Mouse (Mus musculus) heart, embryonic 13.5 days (tissue): ENCODE measurements around the gene Tmem178b. TPM values are rescaled to one million over a fixed set of nuclear protein-coding genes. Genes with fewer than 3 reads are reported as not detected.

ENCODE experiments used
- ATAC-seq: fragments of 200-750 bp; cut with Nextera tagmentation; 2 replicates; pipeline ENCODE4 v1.8.0; 2017; ENCODE audit warnings: moderate TSS enrichment; ENCODE audit not compliant: insufficient number of reproducible peaks, low FRiP score, low TSS enrichment; ENCODE audit errors: extremely low read depth
- H3K27ac ChIP-seq: fragments of 300-500 bp; sonication (generic); replicated peaks from 2 replicates; pipeline ENCODE4 v1.5.1; 2015; ENCODE audit warnings: moderate library complexity, mild to moderate bottlenecking, inconsistent platforms
- H3K27me3 ChIP-seq: fragments of 300-500 bp; sonication (generic); replicated peaks from 2 replicates; pipeline ENCODE4 v1.6.1; 2015; ENCODE audit warnings: mild to moderate bottlenecking, inconsistent platforms
- H3K36me3 ChIP-seq: fragments of 300-500 bp; sonication (generic); 2 replicates; pipeline ENCODE4 v1.6.1; 2015; ENCODE audit warnings: mild to moderate bottlenecking, inconsistent platforms
- H3K4me1 ChIP-seq: fragments of 300-500 bp; sonication (generic); 2 replicates; pipeline ENCODE4 v1.6.1; 2015; ENCODE audit warnings: inconsistent platforms
- H3K4me2 ChIP-seq: fragments of 300-500 bp; sonication (generic); 2 replicates; pipeline ENCODE4 v1.6.1; 2015; ENCODE audit warnings: inconsistent platforms, mild to moderate bottlenecking, moderate library complexity
- H3K4me3 ChIP-seq: fragments of 300-500 bp; sonication (generic); 2 replicates; pipeline ENCODE4 v1.5.1; 2015; ENCODE audit warnings: moderate library complexity, mild to moderate bottlenecking, inconsistent platforms
- H3K9ac ChIP-seq: fragments of 300-500 bp; sonication (generic); 2 replicates; pipeline ENCODE4 v1.6.1; 2015; ENCODE audit warnings: inconsistent platforms, mild to moderate bottlenecking, moderate library complexity
- H3K9me3 ChIP-seq: fragments of 300-500 bp; sonication (generic); 2 replicates; pipeline ENCODE4 v1.6.1; 2016; ENCODE audit warnings: inconsistent platforms
- whole genome bisulfite sequencing: fragments of 180-500 bp; shearing (Covaris S2); methylation state at CpG from one replicate; pipeline ENCODE4 v1.1.7; 2015; ENCODE audit warnings: mixed read lengths; 5-methylcytosine and 5-hydroxymethylcytosine counted together
- polyA plus RNA-seq: library from polyadenylated mRNA; unstranded; fragments of >200 nt; fragmentation: Nextera tagmentation; extraction: Ambion mirVana; gene quantifications from 2 replicates; pipeline ENCODE4 v1.2.1, GENCODE M21; 2015

Tmem178b gene
- polyA plus RNA-seq, 1 experiment from 2014 or later = 0.03 TPM

- no peak overlapping the region for H3K4me3 ChIP-seq
- no peaks in the 10 kb centered on the region for H3K9me3 ChIP-seq
- no peak overlapping the region for H3K4me2 ChIP-seq
- no peaks in the 10 kb centered on the region for H3K36me3 ChIP-seq
- H3K27ac ChIP-seq = no peak overlapping the region
- no peak overlapping the region for H3K9ac ChIP-seq
- WGBS = 37% methylated on average over 6 of the region's 6 CpGs
- no peaks in the 10 kb centered on the region for H3K27me3 ChIP-seq
- no peak for ATAC-seq
- H3K4me1 ChIP-seq = no peaks in the 10 kb centered on the region
These were observed 118.9 kb downstream of the Tmem178b start for GRCm38 (mm10) chr6:39991922-39992321.

- H3K4me2 ChIP-seq = no peak overlapping the region
- 71% methylated on average over 11 of the region's 11 CpGs for WGBS
- no peaks in the 10 kb centered on the region for H3K27me3 ChIP-seq
- no peak overlapping the region for H3K27ac ChIP-seq
- no peaks in the 10 kb centered on the region for H3K9me3 ChIP-seq
- H3K4me1 ChIP-seq = no peaks in the 10 kb centered on the region
- no peak overlapping the region for H3K9ac ChIP-seq
- H3K36me3 ChIP-seq = no peaks in the 10 kb centered on the region
- H3K4me3 ChIP-seq = no peak overlapping the region
- no peak for ATAC-seq
These were observed 133.1 kb downstream of the Tmem178b start for GRCm38 (mm10) chr6:40006006-40006765.

- H3K27ac ChIP-seq = no peak overlapping the region
- H3K4me3 ChIP-seq = no peak overlapping the region
- ATAC-seq = no peak
- WGBS = 50% methylated on average over 3 of the region's 3 CpGs
- H3K27me3 ChIP-seq = no peaks in the 10 kb centered on the region
- no peaks in the 10 kb centered on the region for H3K36me3 ChIP-seq
- H3K4me2 ChIP-seq = no peak overlapping the region
- H3K9me3 ChIP-seq = no peaks in the 10 kb centered on the region
- H3K4me1 ChIP-seq = no peaks in the 10 kb centered on the region
- no peak overlapping the region for H3K9ac ChIP-seq
These were observed 135.3 kb downstream of the Tmem178b start for GRCm38 (mm10) chr6:40008166-40008907.

- Histone ChIP-seq H3K27me3 (no peaks in the 10 kb centered on the region), H3K4me1 (no peaks in the 10 kb centered on the region), H3K36me3 (no peaks in the 10 kb centered on the region), H3K9ac (no peak overlapping the region), H3K4me2 (no peak overlapping the region), H3K9me3 (no peaks in the 10 kb centered on the region), H3K4me3 (no peak overlapping the region), H3K27ac (no peak overlapping the region)
- ATAC-seq = no peak
- WGBS = 66% methylated on average over 3 of the region's 3 CpGs
These were observed 136.6 kb downstream of the Tmem178b start for GRCm38 (mm10) chr6:40009718-40010117.

GRCm38 (mm10) chr6:40011066-40011465, 138.0 kb downstream of the Tmem178b start:
- Histone ChIP-seq H3K27me3 (no peaks in the 10 kb centered on the region), H3K27ac (no peak overlapping the region), H3K4me2 (no peak overlapping the region), H3K4me3 (no peak overlapping the region), H3K9ac (no peak overlapping the region), H3K4me1 (no peaks in the 10 kb centered on the region), H3K9me3 (no peaks in the 10 kb centered on the region), H3K36me3 (no peaks in the 10 kb centered on the region)
- WGBS = 73% methylated on average over 5 of the region's 5 CpGs
- ATAC-seq = no peak

- WGBS = 57% methylated on average over 5 of the region's 5 CpGs
- H3K27me3 ChIP-seq = no peaks in the 10 kb centered on the region
- no peaks in the 10 kb centered on the region for H3K9me3 ChIP-seq
- no peak overlapping the region for H3K4me3 ChIP-seq
- no peak for ATAC-seq
- no peaks in the 10 kb centered on the region for H3K36me3 ChIP-seq
- no peak overlapping the region for H3K9ac ChIP-seq
- H3K27ac ChIP-seq = no peak overlapping the region
- H3K4me1 ChIP-seq = no peaks in the 10 kb centered on the region
- no peak overlapping the region for H3K4me2 ChIP-seq
These were observed 138.5 kb downstream of the Tmem178b start for GRCm38 (mm10) chr6:40011609-40012008.

- ATAC-seq = no peak
- no peak overlapping the region for H3K4me2 ChIP-seq
- no peaks in the 10 kb centered on the region for H3K27me3 ChIP-seq
- H3K4me1 ChIP-seq = no peaks in the 10 kb centered on the region
- WGBS = 39% methylated on average over 5 of the region's 5 CpGs
- no peaks in the 10 kb centered on the region for H3K36me3 ChIP-seq
- H3K27ac ChIP-seq = no peak overlapping the region
- H3K9me3 ChIP-seq = no peaks in the 10 kb centered on the region
- H3K4me3 ChIP-seq = no peak overlapping the region
- H3K9ac ChIP-seq = no peak overlapping the region
These were observed 140.3 kb downstream of the Tmem178b start for GRCm38 (mm10) chr6:40013407-40013806.

GRCm38 (mm10) chr6:40015185-40015584, 142.1 kb downstream of the Tmem178b start:
- Histone ChIP-seq H3K4me3 (no peak overlapping the region), H3K4me1 (no peaks in the 10 kb centered on the region), H3K36me3 (no peaks in the 10 kb centered on the region), H3K27me3 (no peaks in the 10 kb centered on the region), H3K27ac (no peak overlapping the region), H3K9ac (no peak overlapping the region), H3K4me2 (no peak overlapping the region), H3K9me3 (no peaks in the 10 kb centered on the region)
- ATAC-seq = no peak
- 62% methylated on average over 4 of the region's 4 CpGs for WGBS

GRCm38 (mm10) chr6:40015711-40016460, 142.8 kb downstream of the Tmem178b start:
- 55% methylated on average over 7 of the region's 7 CpGs for WGBS
- no peak overlapping the region for H3K9ac ChIP-seq
- no peak overlapping the region for H3K4me2 ChIP-seq
- H3K36me3 ChIP-seq = no peaks in the 10 kb centered on the region
- H3K4me1 ChIP-seq = no peaks in the 10 kb centered on the region
- no peaks in the 10 kb centered on the region for H3K9me3 ChIP-seq
- no peak overlapping the region for H3K27ac ChIP-seq
- ATAC-seq = no peak
- no peaks in the 10 kb centered on the region for H3K27me3 ChIP-seq
- no peak overlapping the region for H3K4me3 ChIP-seq

GRCm38 (mm10) chr6:40019396-40019795, 146.3 kb downstream of the Tmem178b start:
- Histone ChIP-seq H3K27me3 (no peaks in the 10 kb centered on the region), H3K27ac (no peak overlapping the region), H3K9me3 (no peaks in the 10 kb centered on the region), H3K36me3 (no peaks in the 10 kb centered on the region), H3K4me2 (no peak overlapping the region), H3K9ac (no peak overlapping the region), H3K4me3 (no peak overlapping the region), H3K4me1 (no peaks in the 10 kb centered on the region)
- 39% methylated on average over 4 of the region's 4 CpGs for WGBS
- ATAC-seq = no peak

- no peaks in the 10 kb centered on the region for H3K27me3 ChIP-seq
These were observed 150.7 kb downstream of the Tmem178b start for GRCm38 (mm10) chr6:40023592-40024335.

More at GRCm38 (mm10) chr6:40023592-40024335, 150.7 kb downstream of the Tmem178b start:
- Histone ChIP-seq H3K4me1 (no peaks in the 10 kb centered on the region), H3K27ac (no peak overlapping the region), H3K9me3 (no peaks in the 10 kb centered on the region), H3K9ac (no peak overlapping the region), H3K36me3 (no peaks in the 10 kb centered on the region), H3K4me2 (no peak overlapping the region), H3K4me3 (no peak overlapping the region)
- WGBS = 70% methylated on average over 4 of the region's 4 CpGs
- ATAC-seq = no peak
